24 mouse cellular contexts compared by ENCODE assay signal in the genomic region with DNA sequence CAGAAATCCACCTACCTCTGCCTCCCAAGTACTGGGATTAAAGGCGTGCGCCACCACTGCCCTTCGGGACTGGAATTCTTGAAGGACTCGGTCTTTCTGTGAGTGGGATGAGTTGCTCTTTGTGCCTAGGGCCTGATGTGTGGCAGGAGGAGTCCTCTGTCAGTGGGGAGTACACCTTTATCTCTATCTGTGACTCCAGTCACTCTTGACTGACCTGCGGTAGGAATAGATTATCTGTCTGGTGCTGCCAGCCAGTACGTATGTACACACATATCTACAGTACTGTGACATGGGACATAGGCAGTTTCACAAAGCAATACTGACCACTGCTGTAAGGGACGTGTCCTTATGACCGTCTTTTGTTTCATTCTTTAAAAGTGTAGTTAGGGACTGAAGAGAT. TPM values are rescaled to one million over a fixed set of nuclear protein-coding genes. Genes with fewer than 3 reads are reported as not detected.
DNase-seq lines count a peak whose midpoint lies in the region; ATAC-seq and TF ChIP-seq lines count a peak whose summit lies in the region.
"Had no signal": no experiment of that assay in that cellular context is flagged by ENCODE, and none has a peak within 500 bp of the region (broad histone marks: within the 10 kb centered on the region; RNA-seq: fewer than 3 reads in every experiment).

No protein-coding gene starts in this region.

- no peak overlapping the region for H3K9ac ChIP-seq in MEL (ENCODE audit: control insufficient read depth, low read depth, low read length, poor library complexity, severe bottlenecking)
- no peak overlapping the region for H3K9ac ChIP-seq in kidney, embryonic 16.5 days (replicated peaks; ENCODE audit: low read length)

- H3K4me2 ChIP-seq in kidney, embryonic 16.5 days (replicated peaks; ENCODE audit: low read depth, low read length), result no peak overlapping the region

- H3K79me2 ChIP-seq in MEL (ENCODE audit: control insufficient read depth, insufficient read depth, low read length, poor library complexity), result no peaks in the 10 kb centered on the region

- no peak for TF ChIP-seq POLR2A in MEL (IDR thresholded peaks at IDR 0.05; ENCODE audit: control insufficient read depth in 1 of 2, insufficient read depth in 1 of 2, low read depth in 1 of 2, low read length in 2 of 2, poor library complexity in 1 of 2)

- no peak overlapping the region for H3K4me3 ChIP-seq in MEL (ENCODE audit: control insufficient read depth in 1 of 2, insufficient read depth in 1 of 2, low read depth in 2 of 2, low read length in 2 of 2)
- no peak overlapping the region for H3K4me3 ChIP-seq in kidney, embryonic 16.5 days (ENCODE audit: low read length)

- TF ChIP-seq CTCF in MEL (IDR thresholded peaks at IDR 0.05 in 2 of 3, conservative IDR thresholded peaks at IDR 0.05 in 1 of 3; ENCODE audit: control insufficient read depth in 1 of 3, insufficient read depth in 1 of 3, low read depth in 2 of 3, low read length in 3 of 3, poor library complexity in 1 of 3, severe bottlenecking in 1 of 3), result no peak

- peaks cover 7 to 10% of the 10 kb centered on the region in 2 experiments for H3K4me1 ChIP-seq in MEL (ENCODE audit: control insufficient read depth in 1 of 2, insufficient read depth in 2 of 2, low read length in 2 of 2)
- H3K4me1 ChIP-seq in kidney, embryonic 16.5 days (ENCODE audit: insufficient read depth, low read length), result peaks cover 35% of the 10 kb centered on the region

- ATAC-seq in megakaryocyte progenitor cell, adult 5-6 weeks (replicated peaks; ENCODE audit: poor library complexity), result 0 out of 2 replicates have a peak, but pooled peaks have one; percentile 32
- peak; percentile 55; the same call in 1 of the 2 replicates for ATAC-seq in megakaryocyte-erythroid progenitor cell, adult 5-6 weeks (replicated peaks; ENCODE audit: low FRiP score, low TSS enrichment, poor library complexity, severe bottlenecking)
- no peak for ATAC-seq in kidney, embryonic 16.5 days (ENCODE audit: low FRiP score, low TSS enrichment)
- ATAC-seq: activated CD4-positive, CD25-positive, alpha-beta regulatory T cell, adult 4 months; CD4-positive, CD25-positive, alpha-beta regulatory T cell, adult 4 months; Patski had no signal

- peaks cover 17 to 20% of the 10 kb centered on the region in 2 experiments for H3K27me3 ChIP-seq in MEL (ENCODE audit: control insufficient read depth in 1 of 2, insufficient read depth in 2 of 2, low read length in 2 of 2)
- H3K27me3 ChIP-seq in kidney, embryonic 16.5 days (ENCODE audit: insufficient read depth, low read length), result peaks cover 3% of the 10 kb centered on the region

- H3K27ac ChIP-seq in MEL (ENCODE audit: control insufficient read depth, low read depth, low read length), result no peak overlapping the region
- no peak overlapping the region for H3K27ac ChIP-seq in kidney, embryonic 16.5 days (ENCODE audit: low read length)

- no peaks in the 10 kb centered on the region for H3K36me3 ChIP-seq in MEL (ENCODE audit: control insufficient read depth in 1 of 2, insufficient read depth in 2 of 2, low read length in 2 of 2)
- no peaks in the 10 kb centered on the region for H3K36me3 ChIP-seq in kidney, embryonic 16.5 days (ENCODE audit: insufficient read depth, low read length)
- H3K36me3 ChIP-seq: G1E had no signal

- 96% methylated on average over 8 of the region's 8 CpGs for WGBS in kidney, embryonic 16.5 days

- peak; percentile 30 for DNase-seq in MEL (ENCODE audit: low read depth, low spot score)
- DNase-seq in adrenal gland, adult (ENCODE audit: inconsistent age in 2 of 2, low spot score in 1 of 2), result no peak
- no peak for DNase-seq in retina, embryonic 14.5 days (ENCODE audit: low spot score)
- DNase-seq: adrenal gland, adult 2 months; adrenal gland, adult 8-10 months; adrenal gland, postnatal 10 days; adrenal gland, postnatal 14 days; adrenal gland, postnatal 25 days; adrenal gland, postnatal 36 days; B cell, adult 2 months; cerebellum, adult 11 months; cerebellum, adult 11-12 months; cerebellum, adult 18-20 months; cerebellum, adult 2 months; cerebellum, adult 8-10 months had no signal

- TF ChIP-seq RAD21 in MEL (IDR thresholded peaks at IDR 0.05; ENCODE audit: low read depth, low read length), result no peak

- no peaks in the 10 kb centered on the region for H3K9me3 ChIP-seq in MEL (replicated peaks; ENCODE audit: insufficient read depth, low read length)
- no peaks in the 10 kb centered on the region for H3K9me3 ChIP-seq in kidney, embryonic 16.5 days (ENCODE audit: low read length)

- TF ChIP-seq EP300 in MEL (IDR thresholded peaks at IDR 0.05; ENCODE audit: low read depth in 1 of 2, low read length in 2 of 2), result peak in 1 of 2 experiments; percentile 32; a peak in 1 of 4 replicates

TF ChIP-seq in MEL, 35 proteins besides CTCF, POLR2A, EP300 and RAD21:
- peak; percentile 59 for TF ChIP-seq GATA1 (IDR thresholded peaks at IDR 0.05; ENCODE audit: low read depth, low read length)
- no peak for TF ChIP-seq MAFK (IDR thresholded peaks at IDR 0.05; ENCODE audit: borderline replicate concordance, low read depth, low read length)
- 0 out of 2 replicates have a peak, but pooled peaks have one; percentile 60 for TF ChIP-seq TBP (IDR thresholded peaks at IDR 0.05; ENCODE audit: low read depth, low read length)
- TF ChIP-seq ZC3H11A (IDR thresholded peaks at IDR 0.05; ENCODE audit: low read depth, low read length), result no peak
- TF ChIP-seq TCF12 (IDR thresholded peaks at IDR 0.05; ENCODE audit: low read depth, low read length), result 0 out of 2 replicates have a peak, but pooled peaks have one; percentile 39

RNA-seq across cellular contexts. Expression of gene Efna3, which starts 3.1 kb away (rescaled TPM):
- total RNA-seq in MEL (2012; rRNA removed), result 0.54 and 0.78 TPM in 2 replicates
- 1 to 10 TPM in 1 of 2 experiments, not detected in 1; 1.2 TPM for polyA plus RNA-seq in MEL (2012; ENCODE audit: insufficient read depth in 1 of 2, insufficient read length in 2 of 2, low read depth in 1 of 2, low replicate concordance in 2 of 2, missing spikeins in 1 of 2)
- total RNA-seq in megakaryocyte progenitor cell, adult 5-6 weeks (2015), result not detected in 2 replicates
- total RNA-seq in megakaryocyte progenitor cell, adult 5-6 weeks (2017), result not detected in 2 replicates
- total RNA-seq in megakaryocyte-erythroid progenitor cell, adult 5-6 weeks (2014; fragmentation: Nextera tagmentation), result not detected in 2 replicates
- not detected in 2 replicates for total RNA-seq in megakaryocyte-erythroid progenitor cell, adult 5-6 weeks (2017)
- polyA plus RNA-seq in kidney, embryonic 16.5 days (2015; fragmentation: Nextera tagmentation; extraction: Ambion mirVana), result 11.5 and 11.8 TPM in 2 replicates
- total RNA-seq: G1E had no signal
- polyA plus RNA-seq: activated CD4-positive, CD25-positive, alpha-beta regulatory T cell, adult 4 months; CD4-positive, CD25-positive, alpha-beta regulatory T cell, adult 4 months; G1E had no signal

RNA-seq across cellular contexts. Expression of gene Efna4, which starts 11.9 kb away (rescaled TPM):
- total RNA-seq in MEL (2012; rRNA removed), result 1.4 and 1.9 TPM in 2 replicates
- 1 to 10 TPM in 1 of 2 experiments, not detected in 1; 4.5 TPM for polyA plus RNA-seq in MEL (2012; ENCODE audit: insufficient read depth in 1 of 2, insufficient read length in 2 of 2, low read depth in 1 of 2, low replicate concordance in 2 of 2, missing spikeins in 1 of 2)
- 0.17 and 0.64 TPM in 2 replicates for total RNA-seq in megakaryocyte progenitor cell, adult 5-6 weeks (2015)
- total RNA-seq in megakaryocyte progenitor cell, adult 5-6 weeks (2017), result 0.27 TPM in 1 of 2 replicates, not detected in the other
- total RNA-seq in megakaryocyte-erythroid progenitor cell, adult 5-6 weeks (2014; fragmentation: Nextera tagmentation), result 0.30 TPM in 1 of 2 replicates, not detected in the other
- 0.30 TPM in 1 of 2 replicates, not detected in the other for total RNA-seq in megakaryocyte-erythroid progenitor cell, adult 5-6 weeks (2017)
- polyA plus RNA-seq in kidney, embryonic 16.5 days (2015; fragmentation: Nextera tagmentation; extraction: Ambion mirVana), result 29.2 and 31.3 TPM in 2 replicates
- total RNA-seq: G1E had no signal
- polyA plus RNA-seq: CD4-positive, CD25-positive, alpha-beta regulatory T cell, adult 4 months; G1E had no signal

RNA-seq across cellular contexts. Expression of gene Adam15, which starts 23.9 kb away (rescaled TPM):
- 15.3 and 16.9 TPM in 2 replicates for total RNA-seq in MEL (2012; rRNA removed)
- polyA plus RNA-seq in MEL (2012; ENCODE audit: insufficient read depth in 1 of 2, insufficient read length in 2 of 2, low read depth in 1 of 2, low replicate concordance in 2 of 2, missing spikeins in 1 of 2), result 10 to 100 TPM in 1 of 2 experiments, not detected in 1; 43.2 TPM
- total RNA-seq in megakaryocyte progenitor cell, adult 5-6 weeks (2015), result 35.8 and 53.0 TPM in 2 replicates
- total RNA-seq in megakaryocyte progenitor cell, adult 5-6 weeks (2017), result 38.7 and 49.8 TPM in 2 replicates
- total RNA-seq in megakaryocyte-erythroid progenitor cell, adult 5-6 weeks (2014; fragmentation: Nextera tagmentation), result 7.4 and 11.4 TPM in 2 replicates
- 2.3 and 6.4 TPM in 2 replicates for total RNA-seq in megakaryocyte-erythroid progenitor cell, adult 5-6 weeks (2017)
- polyA plus RNA-seq in kidney, embryonic 16.5 days (2015; fragmentation: Nextera tagmentation; extraction: Ambion mirVana), result 107 and 108 TPM in 2 replicates

RNA-seq across cellular contexts. Expression of gene Dcst2, which starts 35.9 kb away (rescaled TPM):
- total RNA-seq in MEL (2012; rRNA removed), result not detected in 2 replicates
- under 1 TPM in 1 of 2 experiments, not detected in 1; 0.06 TPM for polyA plus RNA-seq in MEL (2012; ENCODE audit: insufficient read depth in 1 of 2, insufficient read length in 2 of 2, low read depth in 1 of 2, low replicate concordance in 2 of 2, missing spikeins in 1 of 2)
- not detected in 2 replicates for total RNA-seq in megakaryocyte progenitor cell, adult 5-6 weeks (2015)
- total RNA-seq in megakaryocyte progenitor cell, adult 5-6 weeks (2017), result not detected in 2 replicates
- not detected in 2 replicates for total RNA-seq in megakaryocyte-erythroid progenitor cell, adult 5-6 weeks (2014; fragmentation: Nextera tagmentation)
- total RNA-seq in megakaryocyte-erythroid progenitor cell, adult 5-6 weeks (2017), result not detected in 2 replicates
- 0.32 and 0.35 TPM in 2 replicates for polyA plus RNA-seq in kidney, embryonic 16.5 days (2015; fragmentation: Nextera tagmentation; extraction: Ambion mirVana)
- total RNA-seq: CH12.LX, ES-E14, G1E had no signal
- polyA plus RNA-seq: G1E had no signal

RNA-seq across cellular contexts. Expression of gene Dcst1, which starts 39.2 kb away (rescaled TPM):
- 0.08 TPM in 1 of 2 replicates, not detected in the other for total RNA-seq in MEL (2012; rRNA removed)
- polyA plus RNA-seq in MEL (2012; ENCODE audit: insufficient read depth in 1 of 2, insufficient read length in 2 of 2, low read depth in 1 of 2, low replicate concordance in 2 of 2, missing spikeins in 1 of 2), result under 1 TPM in 1 of 2 experiments, not detected in 1; 0.29 TPM
- total RNA-seq in megakaryocyte progenitor cell, adult 5-6 weeks (2015), result not detected in 2 replicates
- total RNA-seq in megakaryocyte progenitor cell, adult 5-6 weeks (2017), result not detected in 2 replicates
- total RNA-seq in megakaryocyte-erythroid progenitor cell, adult 5-6 weeks (2014; fragmentation: Nextera tagmentation), result not detected in 2 replicates
- not detected in 2 replicates for total RNA-seq in megakaryocyte-erythroid progenitor cell, adult 5-6 weeks (2017)
- 2.9 and 3.3 TPM in 2 replicates for polyA plus RNA-seq in kidney, embryonic 16.5 days (2015; fragmentation: Nextera tagmentation; extraction: Ambion mirVana)
- polyA plus RNA-seq: G1E had no signal
